Mouse (Mus musculus): ENCODE data around the gene Pparg. TPM values are rescaled to one million over a fixed set of nuclear protein-coding genes. Genes with fewer than 3 reads are reported as not detected.

Gene Pparg
- total RNA-seq, 2 experiments from 2014 or later: not detected

DNA sequence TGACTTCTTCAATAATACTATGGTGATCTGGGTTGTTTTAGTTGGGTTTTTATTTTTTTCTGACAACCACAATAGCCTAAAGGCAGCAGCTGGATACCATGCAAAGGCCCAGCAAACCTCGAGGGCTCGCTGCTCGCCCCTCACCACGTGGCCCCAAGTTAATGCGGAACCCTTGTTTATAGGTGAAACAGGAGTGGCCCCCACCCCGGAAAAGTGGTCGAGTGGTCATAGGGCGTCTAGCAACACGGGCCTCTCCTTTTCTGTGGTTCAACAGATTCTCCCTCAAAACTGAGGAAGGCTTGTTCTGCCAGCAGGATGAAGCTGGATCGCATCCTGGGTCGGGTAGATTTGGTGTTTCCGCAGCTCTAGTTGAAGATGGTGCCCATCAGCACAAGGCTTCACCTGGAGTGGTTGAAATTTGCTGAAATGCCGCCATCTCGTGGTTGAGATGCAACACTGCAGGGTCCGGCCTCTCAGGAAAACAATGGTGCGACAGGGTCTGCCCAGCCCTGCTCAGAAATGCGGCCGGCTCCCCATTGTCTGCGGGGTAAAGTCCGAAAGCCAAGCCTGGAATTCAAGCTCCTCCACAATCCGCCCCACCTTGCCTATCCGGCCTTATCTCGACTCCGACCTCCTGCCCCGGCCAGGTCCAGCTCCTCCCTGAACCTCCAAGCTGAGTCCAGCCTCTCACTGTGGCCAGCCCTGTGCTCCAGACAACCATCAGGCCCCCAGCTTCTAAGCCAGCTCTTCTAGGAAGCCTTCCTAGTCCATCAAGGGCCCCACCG is 178.1 kb downstream of the Pparg start:
- peak; percentile 73 for ATAC-seq (replicated peaks; ENCODE audit: low FRiP score, low TSS enrichment, poor library complexity, severe bottlenecking)

Other genes starting within 250 kb of the Pparg start
- not detected in 2 replicates for gene Syn2, start 226.0 kb upstream of the Pparg start, total RNA-seq (2014; fragmentation: Nextera tagmentation)
- gene Syn2, start 226.0 kb upstream of the Pparg start, total RNA-seq (2017): not detected in 2 replicates
- not detected in 2 replicates for gene Gm17482, start 133.6 kb upstream of the Pparg start, total RNA-seq (2014; fragmentation: Nextera tagmentation)
- not detected in 2 replicates for gene Gm17482, start 133.6 kb upstream of the Pparg start, total RNA-seq (2017)
- gene Timp4, start 108.7 kb upstream of the Pparg start, total RNA-seq (2014; fragmentation: Nextera tagmentation): not detected in 2 replicates
- gene Timp4, start 108.7 kb upstream of the Pparg start, total RNA-seq (2017): not detected in 2 replicates
- 18.7 and 27.8 TPM in 2 replicates for gene Tsen2, start 183.7 kb downstream of the Pparg start, total RNA-seq (2014; fragmentation: Nextera tagmentation)
- gene Tsen2, start 183.7 kb downstream of the Pparg start, total RNA-seq (2017): 31.5 and 35.8 TPM in 2 replicates
- not detected in 2 replicates for gene Mkrn2os, start 231.6 kb downstream of the Pparg start, total RNA-seq (2014; fragmentation: Nextera tagmentation)
- not detected in 2 replicates for gene Mkrn2os, start 231.6 kb downstream of the Pparg start, total RNA-seq (2017)
- gene Mkrn2, start 241.0 kb downstream of the Pparg start, total RNA-seq (2014; fragmentation: Nextera tagmentation): 5.5 and 17.0 TPM in 2 replicates
- gene Mkrn2, start 241.0 kb downstream of the Pparg start, total RNA-seq (2017): 14.7 and 26.0 TPM in 2 replicates